Mouse (Mus musculus): ENCODE results near the gene Hoxa3.

DNA sequence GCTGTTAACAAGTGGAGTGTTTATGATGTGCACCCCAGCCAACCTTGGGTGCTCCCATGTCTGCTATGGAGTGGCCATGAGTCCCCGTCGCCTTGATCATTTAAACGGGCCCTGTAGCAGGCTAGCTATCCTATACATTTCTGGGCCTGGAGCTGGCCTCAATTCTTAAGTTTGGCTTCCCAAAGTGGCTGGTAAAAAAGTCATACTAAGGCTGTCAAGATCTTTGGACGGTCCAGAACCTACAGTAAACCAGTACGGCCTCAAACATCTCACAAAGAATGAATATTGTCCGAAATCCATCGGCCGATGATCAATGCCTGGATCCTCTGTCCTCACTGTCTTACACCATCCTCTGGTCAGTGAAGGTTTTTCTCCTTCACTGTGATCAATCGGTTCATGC, 22.1 kb upstream of the Hoxa3 start:
- TF ChIP-seq CTCF (IDR thresholded peaks at IDR 0.05; ENCODE audit: insufficient read depth, low read depth, low read length) (no peak), POLR2A (IDR thresholded peaks at IDR 0.05; ENCODE audit: insufficient read depth, low read depth, low read length) (no peak)

Measured in olfactory bulb, adult 2 months (tissue).